Mouse (Mus musculus) right cerebral cortex, postnatal 10 days (tissue): ENCODE data around the gene Olfr560.

Experiments used
- DNase-seq, 2 experiments: peaks; one replicate each; pipeline ENCODE4 v3.0.0; 2021; ENCODE audit warnings: low spot score in 2 of 2

Gene Olfr560

DNA sequence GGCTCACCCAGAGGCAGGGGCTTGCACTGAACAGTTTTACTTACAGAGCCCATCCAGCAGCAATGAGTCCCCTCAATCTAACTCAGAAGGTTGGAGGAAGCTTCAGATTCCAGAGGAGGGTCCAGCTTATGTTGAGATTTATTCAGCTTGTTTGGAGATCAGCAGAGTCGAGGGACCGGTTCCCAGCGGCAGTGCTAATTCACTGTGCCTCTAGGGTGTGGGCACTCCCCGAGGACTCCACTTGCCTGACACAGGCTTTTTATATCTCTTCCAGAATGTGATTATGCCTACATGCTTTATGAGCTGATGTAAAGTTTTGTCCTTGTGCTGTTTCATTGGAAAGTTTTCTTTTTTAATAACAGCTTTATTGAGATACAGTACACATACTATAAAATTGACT, at the start of gene Olfr560, which contains the start of gene Olfr78:
Olfr560 (minus strand) TSS at position 101 of the 400 bp plus-strand sequence.
Olfr78 (minus strand) TSS at position 206 of the 400 bp plus-strand sequence.
- no peak for DNase-seq

DNA sequence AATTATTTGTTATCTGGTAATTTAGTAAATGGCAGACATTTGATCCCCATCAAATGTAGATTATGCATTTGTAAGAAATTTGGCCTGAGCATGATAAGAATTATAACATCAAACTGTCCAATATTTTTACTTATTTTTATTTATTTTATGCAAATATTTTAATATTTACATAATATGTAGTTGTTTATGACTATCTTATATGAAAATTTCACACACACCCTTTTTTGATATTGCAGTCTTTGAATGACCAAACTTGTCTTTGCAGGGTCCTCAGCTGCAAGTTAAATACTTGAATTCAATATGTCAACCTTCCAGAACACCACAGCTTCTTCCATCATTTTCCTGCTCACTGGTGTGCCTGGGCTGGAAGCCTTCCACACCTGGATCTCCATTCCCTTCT, 44.0 kb upstream of the Olfr560 start, which contains the start of gene Olfr564:
Olfr564 (plus strand) TSS at position 301 of the 400 bp plus-strand sequence.
- no peak for DNase-seq

DNA sequence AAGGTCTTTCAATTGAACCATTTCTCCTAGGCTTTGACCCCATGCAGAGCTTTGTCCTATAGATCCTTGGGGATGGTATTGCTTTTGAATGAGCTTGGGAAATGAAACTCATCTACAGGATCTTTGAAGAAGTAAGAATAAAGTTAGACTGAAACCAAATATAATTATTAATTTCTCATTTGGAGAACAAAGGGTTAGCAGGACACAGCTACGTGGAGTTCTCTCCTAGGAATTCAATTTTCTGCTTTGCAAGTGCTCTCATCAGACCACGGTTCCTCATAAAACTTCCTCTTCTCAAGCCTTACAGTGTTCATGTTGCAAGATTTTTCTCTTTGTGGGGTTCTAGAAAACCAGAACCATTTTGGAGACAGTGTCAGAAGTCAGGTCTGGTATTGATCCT, 11.8 kb upstream of the Olfr560 start, which contains the start of gene Olfr561:
Olfr561 (plus strand) TSS at position 301 of the 400 bp plus-strand sequence.
- DNase-seq, result no peak

DNA sequence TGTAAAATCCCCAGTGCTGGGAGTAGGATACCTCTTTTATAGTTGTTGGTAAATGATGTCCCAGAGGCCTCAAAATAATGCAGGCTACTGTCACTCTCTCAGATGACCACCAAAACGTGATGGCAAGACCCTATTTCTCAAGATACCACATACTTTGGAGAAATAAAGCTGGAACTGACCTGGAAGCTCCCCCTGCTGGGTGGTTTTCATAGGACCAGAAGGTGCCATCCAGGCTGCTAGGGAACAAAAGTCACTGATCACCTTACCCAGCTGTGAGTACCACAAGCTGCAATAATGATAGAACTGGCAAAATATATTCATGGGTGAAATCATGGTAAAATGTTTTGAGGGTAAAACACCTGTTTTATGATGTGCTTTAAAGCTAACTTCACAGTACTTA, 7.1 kb downstream of the Olfr560 start:
- no peak for DNase-seq

DNA sequence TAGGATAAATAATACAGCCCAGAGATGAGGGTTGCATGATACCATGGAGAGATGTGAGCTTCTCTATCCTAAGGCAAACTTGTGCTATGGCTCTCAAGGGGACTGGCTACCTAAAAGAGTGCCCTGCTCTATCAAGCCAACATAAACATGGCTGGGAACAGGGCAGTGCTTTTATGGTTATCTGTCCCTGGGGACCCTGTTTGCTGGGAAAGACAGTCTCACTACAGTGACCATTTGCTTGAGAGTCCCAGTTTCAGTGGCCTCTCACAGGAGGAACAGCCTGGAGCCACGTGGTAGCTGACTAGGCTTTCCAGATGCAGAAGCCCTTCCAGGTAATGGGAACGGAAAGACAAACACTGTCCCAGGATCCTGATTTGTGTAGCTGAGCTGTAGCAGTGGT, 21.5 kb downstream of the Olfr560 start:
- DNase-seq, result no peak

DNA sequence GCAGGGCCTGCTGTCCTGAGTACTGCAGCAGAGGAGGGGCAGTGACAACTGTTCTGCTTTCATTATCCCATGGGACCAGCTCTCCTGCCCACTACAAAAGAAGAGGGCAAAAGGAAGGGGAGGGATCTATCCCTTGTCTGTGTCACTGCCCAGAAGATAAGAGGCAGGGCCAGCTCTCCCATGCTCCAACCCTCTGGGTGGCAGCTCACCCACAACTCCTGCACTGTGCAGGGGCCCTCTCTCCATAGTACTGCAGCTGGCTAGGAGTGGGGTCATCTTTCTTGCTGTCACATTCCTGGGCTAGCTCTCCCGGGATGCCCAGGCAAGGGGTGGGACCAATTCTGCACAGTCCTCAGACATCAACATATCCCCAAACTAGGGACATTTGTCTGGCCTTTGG, 25.4 kb downstream of the Olfr560 start:
- no peak for DNase-seq

DNA sequence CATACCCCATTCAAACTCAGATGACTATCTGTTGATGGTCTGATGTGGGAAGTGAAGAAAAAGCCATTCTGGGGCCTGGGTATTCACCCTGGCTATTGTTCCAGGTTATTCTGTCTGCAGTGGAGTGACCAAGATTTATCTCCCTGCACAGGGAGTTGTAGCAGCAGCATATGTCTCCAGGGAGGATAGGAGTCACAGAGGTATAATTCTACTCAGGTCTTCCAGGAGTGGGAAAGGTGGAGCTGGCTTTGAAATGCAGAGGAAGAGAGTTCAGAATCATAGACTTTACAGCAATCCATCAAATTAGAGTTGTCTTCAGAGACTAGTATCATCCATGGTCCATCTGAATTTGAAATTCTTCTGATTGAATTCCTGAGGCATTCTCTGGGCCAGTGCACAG, 31.8 kb downstream of the Olfr560 start, which contains the start of gene Olfr559:
Olfr559 (minus strand) TSS at position 101 of the 400 bp plus-strand sequence.
- DNase-seq, result no peak

DNA sequence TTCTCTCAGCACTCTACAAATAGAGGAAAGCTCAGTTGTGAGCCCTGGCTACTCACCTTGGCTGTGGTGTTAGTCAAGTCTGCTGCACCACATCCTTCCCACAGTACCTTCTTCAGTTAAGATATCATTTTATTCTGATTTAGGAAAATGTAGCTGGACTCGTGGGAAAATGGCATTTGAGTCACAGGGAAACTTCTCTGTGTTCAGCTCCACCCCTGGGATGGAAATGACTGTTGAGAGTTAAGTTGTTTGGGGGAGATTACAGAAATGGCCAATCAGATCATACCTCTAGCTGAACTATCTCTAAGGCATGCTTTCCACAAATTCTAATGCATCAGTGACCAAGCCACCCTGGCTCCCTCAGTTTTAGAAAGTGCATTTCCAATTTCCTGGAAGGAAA, 40.2 kb downstream of the Olfr560 start, which contains the start of gene Olfr33:
Olfr33 (minus strand) TSS at position 101 of the 400 bp plus-strand sequence.
- DNase-seq, result no peak

DNA sequence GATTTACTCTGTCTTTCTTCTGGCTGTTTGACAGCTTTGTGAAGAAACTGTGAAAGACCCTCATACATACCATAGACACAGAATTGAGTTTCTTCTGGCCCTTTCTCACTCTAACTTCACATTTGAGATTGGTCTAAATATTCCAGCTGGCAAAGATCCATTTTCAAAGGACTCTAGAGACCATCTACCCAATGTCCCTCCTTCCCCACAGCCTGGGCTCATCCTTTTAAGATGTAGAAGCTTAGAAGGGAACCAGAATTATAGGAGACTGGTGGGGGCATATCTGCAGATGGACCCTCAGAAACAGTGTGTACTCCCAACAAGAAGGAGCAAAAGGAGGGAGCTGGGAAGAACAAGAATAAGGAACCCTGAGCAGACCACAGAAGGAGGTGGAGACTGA, 57.3 kb downstream of the Olfr560 start, which contains the start of gene Olfr558:
Olfr558 (plus strand) TSS at position 301 of the 400 bp plus-strand sequence.
- DNase-seq, result no peak
